7 mouse cellular contexts compared by ENCODE assay signal in the genomic region with DNA sequence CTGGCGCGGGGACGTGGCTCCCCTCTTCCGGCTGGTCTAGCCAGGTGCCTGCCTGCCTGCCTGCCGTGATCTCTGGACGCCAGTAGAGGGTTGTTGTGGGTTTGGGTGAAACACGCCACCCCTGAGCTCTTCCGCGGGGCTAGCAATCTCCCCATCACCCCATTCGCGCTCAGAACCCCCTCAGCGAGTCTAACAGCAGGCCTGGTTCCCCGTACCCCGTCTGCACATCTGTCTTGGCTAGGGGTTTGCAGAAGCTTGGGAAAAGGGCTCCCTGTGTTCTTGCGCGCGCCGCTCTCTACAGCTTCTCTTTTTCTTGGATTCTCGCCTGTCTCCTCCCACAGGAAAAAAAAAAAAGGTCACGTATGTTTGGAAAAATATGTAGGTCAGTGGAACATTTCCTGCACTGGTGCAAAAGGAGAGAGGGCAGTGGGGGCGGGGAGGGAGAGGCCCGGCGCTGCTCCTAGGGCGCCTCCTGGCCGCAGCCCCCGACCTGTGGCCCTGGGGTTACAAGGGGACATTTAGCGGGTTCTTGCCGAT. TPM values are rescaled to one million over a fixed set of nuclear protein-coding genes. Genes with fewer than 3 reads are reported as not detected.
DNase-seq lines count a peak whose midpoint lies in the region; ATAC-seq and TF ChIP-seq lines count a peak whose summit lies in the region.

No protein-coding gene starts in this region.

- WGBS in embryonic facial prominence, embryonic 12.5 days = 2% methylated on average over 28 of the region's 28 CpGs
- 1% methylated on average over 28 of the region's 28 CpGs for WGBS in limb, embryonic 15.5 days

- no peak for TF ChIP-seq POLR2A in myocyte (IDR thresholded peaks at IDR 0.05; ENCODE audit: insufficient read length, low read depth)

- no peak overlapping the region for H3ac ChIP-seq in myocyte (ENCODE audit: control insufficient read depth, insufficient read length)

- H3K79me2 ChIP-seq in myocyte (ENCODE audit: control insufficient read depth, insufficient read depth) = no peaks in the 10 kb centered on the region

- no peak for ATAC-seq in embryonic facial prominence, embryonic 12.5 days (ENCODE audit: insufficient number of reproducible peaks, insufficient read depth, low FRiP score, low TSS enrichment)
- 0 out of 2 replicates have a peak, but pooled peaks have one; percentile 30 for ATAC-seq in limb, embryonic 15.5 days (ENCODE audit: insufficient number of reproducible peaks, low FRiP score, low TSS enrichment, low read depth)

- H3K4me3 ChIP-seq in embryonic facial prominence, embryonic 12.5 days = peak overlapping the region; percentile 72
- peak overlapping the region; percentile 72 for H3K4me3 ChIP-seq in limb, embryonic 15.5 days
- no peak overlapping the region for H3K4me3 ChIP-seq in myocyte

- H3K27ac ChIP-seq in embryonic facial prominence, embryonic 12.5 days = no peak overlapping the region
- H3K27ac ChIP-seq in limb, embryonic 15.5 days = peak overlapping the region; percentile 18; the same call in 1 of the 2 replicates

- no peaks in the 10 kb centered on the region for H3K36me3 ChIP-seq in embryonic facial prominence, embryonic 12.5 days
- H3K36me3 ChIP-seq in limb, embryonic 15.5 days = no peaks in the 10 kb centered on the region
- no peaks in the 10 kb centered on the region for H3K36me3 ChIP-seq in myocyte (ENCODE audit: control insufficient read depth, insufficient read depth)

- peak overlapping the region; percentile 99 for H3K4me2 ChIP-seq in embryonic facial prominence, embryonic 12.5 days (replicated peaks)
- H3K4me2 ChIP-seq in limb, embryonic 15.5 days = peak overlapping the region; percentile 99
- H3K4me2 ChIP-seq in myocyte (ENCODE audit: low read depth) = peak overlapping the region; percentile 18

- peak; percentile 39 to 50 for DNase-seq in adrenal gland, postnatal 4 days (ENCODE audit: low spot score in 2 of 2)
- DNase-seq in heart, adult 18-20 months = peak; percentile 93
- peak; percentile 80 for DNase-seq in kidney, adult 11 months
- peak; percentile 70 to 81 for DNase-seq in thymus, adult 18-20 months

- H3K9ac ChIP-seq in embryonic facial prominence, embryonic 12.5 days = no peak overlapping the region; the same call in 1 of the 2 replicates
- H3K9ac ChIP-seq in limb, embryonic 15.5 days = no peak overlapping the region

- H3K27me3 ChIP-seq in embryonic facial prominence, embryonic 12.5 days = peaks cover 58% of the 10 kb centered on the region
- H3K27me3 ChIP-seq in limb, embryonic 15.5 days = peaks cover 41% of the 10 kb centered on the region
- peaks cover 36% of the 10 kb centered on the region for H3K27me3 ChIP-seq in myocyte (ENCODE audit: control insufficient read depth, insufficient read depth, insufficient read length)

- peaks cover 18% of the 10 kb centered on the region; the same call in 1 of the 2 replicates for H3K4me1 ChIP-seq in embryonic facial prominence, embryonic 12.5 days
- H3K4me1 ChIP-seq in limb, embryonic 15.5 days = peaks cover 22% of the 10 kb centered on the region

- H3K9me3 ChIP-seq in embryonic facial prominence, embryonic 12.5 days = no peaks in the 10 kb centered on the region
- H3K9me3 ChIP-seq in limb, embryonic 15.5 days = no peaks in the 10 kb centered on the region

TF ChIP-seq in myocyte, 11 proteins besides CTCF, POLR2A, EP300 and RAD21:
- TF ChIP-seq MAX (IDR thresholded peaks at IDR 0.05; ENCODE audit: low read depth) (no peak), TCF3 (IDR thresholded peaks at IDR 0.05; ENCODE audit: insufficient read length, low read depth) (no peak), E2F4 (IDR thresholded peaks at IDR 0.05; ENCODE audit: insufficient read depth) (no peak), REST (IDR thresholded peaks at IDR 0.05; ENCODE audit: insufficient read depth, insufficient read length) (no peak), CEBPB (IDR thresholded peaks at IDR 0.05; ENCODE audit: insufficient read depth, poor library complexity, severe bottlenecking) (no peak)

RNA-seq across cellular contexts. Expression of a gene that starts 1.0 kb away (rescaled TPM):
- total RNA-seq in adrenal gland, postnatal 4 days (2021) = 1 to 10 TPM; 8.0 to 9.5 TPM
- polyA plus RNA-seq in embryonic facial prominence, embryonic 12.5 days (2016; fragmentation: Nextera tagmentation; extraction: Ambion mirVana) = 0.78 and 0.86 TPM in 2 replicates
- 1 to 10 TPM; 5.3 to 6.6 TPM for total RNA-seq in heart, adult 18-20 months (2021)
- 2.0 and 2.5 TPM in 2 replicates for polyA plus RNA-seq in limb, embryonic 15.5 days (2015; fragmentation: Nextera tagmentation; extraction: Ambion mirVana)
- polyA plus RNA-seq in myocyte (2012; fragmentation: generic; extraction: Trizol) = 0.01 TPM

Comparison
In these comparisons a context has a peak if more than half of its experiments do, and no peak if none do; other contexts are left out.
1. H3K4me2 ChIP-seq: peak in every context shown above with its lines; median percentile 99 in embryonic facial prominence, embryonic 12.5 days; 99 in limb, embryonic 15.5 days; 18 in myocyte.